Mouse (Mus musculus) MEL (cell line): ENCODE measurements around the gene Fyn.

Experiments
- CTCF ChIP-seq, 3 experiments: IDR thresholded peaks in 2 of 3; conservative IDR thresholded peaks in 1 of 3; 2 replicates each; pipeline ENCODE4 v1.5.1; 2011 to 2012; ENCODE audit warnings: low read length in 3 of 3, low read depth in 2 of 3, mild to moderate bottlenecking in 2 of 3, improper control_type of control experiment in 1 of 3, inconsistent platforms in 1 of 3, mixed read lengths in 1 of 3, moderate library complexity in 1 of 3; ENCODE audit not compliant: control insufficient read depth in 1 of 3, insufficient read depth in 1 of 3, poor library complexity in 1 of 3, severe bottlenecking in 1 of 3
- EP300 ChIP-seq, 2 experiments: IDR thresholded peaks; 2 replicates each; pipeline ENCODE4 v1.6.1; 2011; ENCODE audit warnings: improper control_type of control experiment in 2 of 2, low read length in 2 of 2, low read depth in 1 of 2, mild to moderate bottlenecking in 1 of 2
- MAX ChIP-seq: IDR thresholded peaks from 2 replicates; pipeline ENCODE4 v1.6.1; 2011; ENCODE audit warnings: low read length, improper control_type of control experiment
- POLR2A ChIP-seq, 2 experiments: IDR thresholded peaks; 2 replicates each; pipeline ENCODE4 v1.6.1; 2011 to 2012; ENCODE audit warnings: low read length in 2 of 2, mild to moderate bottlenecking in 2 of 2, control low read depth in 1 of 2, improper control_type of control experiment in 1 of 2, low read depth in 1 of 2, moderate library complexity in 1 of 2; ENCODE audit not compliant: control insufficient read depth in 1 of 2, insufficient read depth in 1 of 2, poor library complexity in 1 of 2

GRCm38 (mm10) chr10:39566901-39567300 is 198.2 kb downstream of the Fyn start:
- TF ChIP-seq POLR2A (IDR thresholded peaks at IDR 0.05; ENCODE audit: control insufficient read depth in 1 of 2, insufficient read depth in 1 of 2, low read depth in 1 of 2, low read length in 2 of 2, poor library complexity in 1 of 2) (no peak), MAX (no peak), CTCF (IDR thresholded peaks at IDR 0.05 in 2 of 3, conservative IDR thresholded peaks at IDR 0.05 in 1 of 3; ENCODE audit: control insufficient read depth in 1 of 3, insufficient read depth in 1 of 3, low read depth in 2 of 3, low read length in 3 of 3, poor library complexity in 1 of 3, severe bottlenecking in 1 of 3) (no peak), EP300 (IDR thresholded peaks at IDR 0.05; ENCODE audit: low read depth in 1 of 2, low read length in 2 of 2) (no peak)
